ENCODE assay signal across 15 mouse cellular contexts in the genomic region with DNA sequence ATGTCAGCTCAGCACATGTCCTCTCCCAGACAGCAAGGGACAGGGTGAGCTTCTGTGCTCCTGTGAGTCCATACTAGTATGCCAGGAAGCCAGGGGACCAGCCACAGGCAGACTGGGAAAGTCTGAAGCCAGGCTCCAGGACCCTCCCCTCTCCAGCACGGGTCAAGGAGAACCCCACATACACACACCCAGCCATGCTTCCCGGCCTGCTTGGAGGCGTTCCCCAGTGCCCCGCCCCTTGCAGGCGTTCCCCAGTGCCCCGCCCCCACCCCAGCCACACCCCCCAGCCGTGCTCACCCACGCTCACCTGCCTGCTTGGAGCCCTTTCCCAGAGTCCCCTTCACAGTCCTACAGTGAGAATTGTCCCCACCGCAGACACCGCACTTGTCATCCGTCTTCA. TPM values are rescaled to one million over a fixed set of nuclear protein-coding genes. Genes with fewer than 3 reads are reported as not detected.
DNase-seq lines count a peak whose midpoint lies in the region; ATAC-seq and TF ChIP-seq lines count a peak whose summit lies in the region.
"Had no signal": no experiment of that assay in that cellular context is flagged by ENCODE, and none has a peak within 500 bp of the region (broad histone marks: within the 10 kb centered on the region; RNA-seq: fewer than 3 reads in every experiment).

No protein-coding gene starts in this region.

- peaks cover 23% of the 10 kb centered on the region for H3K27me3 ChIP-seq in heart, embryonic 10.5 days (ENCODE audit: insufficient read depth, poor library complexity, severe bottlenecking)
- peaks cover 19% of the 10 kb centered on the region for H3K27me3 ChIP-seq in midbrain, embryonic 10.5 days (ENCODE audit: low read depth, poor library complexity, severe bottlenecking)
- H3K27me3 ChIP-seq in midbrain, embryonic 11.5 days (ENCODE audit: control insufficient read depth, insufficient read depth, low read length): peaks cover 2% of the 10 kb centered on the region; the same call in 1 of the 2 replicates
- peaks cover 9% of the 10 kb centered on the region for H3K27me3 ChIP-seq in limb, embryonic 13.5 days
- no peaks in the 10 kb centered on the region for H3K27me3 ChIP-seq in stomach, postnatal 0 days (ENCODE audit: control insufficient read depth, insufficient read depth, low read length)
- H3K27me3 ChIP-seq: forebrain, embryonic 15.5 days had no signal

- H3K4me2 ChIP-seq in midbrain, embryonic 11.5 days: no peak overlapping the region
- H3K4me2 ChIP-seq in limb, embryonic 13.5 days (replicated peaks): peak overlapping the region; percentile 25; the same call in 1 of the 2 replicates
- peak overlapping the region; percentile 17; the same call in 1 of the 2 replicates for H3K4me2 ChIP-seq in stomach, postnatal 0 days (replicated peaks; ENCODE audit: low read depth)
- H3K4me2 ChIP-seq: forebrain, embryonic 15.5 days had no signal

- no peak for ATAC-seq in midbrain, embryonic 11.5 days (ENCODE audit: low FRiP score)
- ATAC-seq in limb, embryonic 13.5 days (ENCODE audit: low FRiP score, low read depth): no peak; the same call in 1 of the 2 replicates
- ATAC-seq in stomach, postnatal 0 days (ENCODE audit: low FRiP score, low TSS enrichment): peak; percentile 74
- ATAC-seq in cerebellum, adult (ENCODE audit: insufficient number of reproducible peaks, low FRiP score, low TSS enrichment): no peak
- ATAC-seq: forebrain, embryonic 15.5 days had no signal

- no peaks in the 10 kb centered on the region for H3K36me3 ChIP-seq in heart, embryonic 10.5 days
- H3K36me3 ChIP-seq in midbrain, embryonic 10.5 days: no peaks in the 10 kb centered on the region
- no peaks in the 10 kb centered on the region for H3K36me3 ChIP-seq in midbrain, embryonic 11.5 days (ENCODE audit: control insufficient read depth, insufficient read depth, low read length)
- peaks cover 4% of the 10 kb centered on the region; the same call in 1 of the 2 replicates for H3K36me3 ChIP-seq in limb, embryonic 13.5 days
- H3K36me3 ChIP-seq in stomach, postnatal 0 days (ENCODE audit: control insufficient read depth, insufficient read depth, low read length): no peaks in the 10 kb centered on the region
- H3K36me3 ChIP-seq: forebrain, embryonic 15.5 days had no signal

- H3K9ac ChIP-seq in midbrain, embryonic 11.5 days (ENCODE audit: low read length): no peak overlapping the region
- no peak overlapping the region for H3K9ac ChIP-seq in limb, embryonic 13.5 days
- H3K9ac ChIP-seq in stomach, postnatal 0 days (ENCODE audit: low read length): no peak overlapping the region
- H3K9ac ChIP-seq: forebrain, embryonic 15.5 days had no signal

- no peak for TF ChIP-seq CTCF in stomach, postnatal 0 days (IDR thresholded peaks at IDR 0.05; ENCODE audit: low read depth)

- H3K9me3 ChIP-seq in heart, embryonic 10.5 days: no peaks in the 10 kb centered on the region
- H3K9me3 ChIP-seq in midbrain, embryonic 10.5 days (replicated peaks): peaks cover 8% of the 10 kb centered on the region; the same call in 1 of the 2 replicates
- H3K9me3 ChIP-seq in midbrain, embryonic 11.5 days (ENCODE audit: control insufficient read depth, low read length): peaks cover 3% of the 10 kb centered on the region; the same call in 1 of the 2 replicates
- H3K9me3 ChIP-seq in limb, embryonic 13.5 days: 0 out of 2 replicates have a peak, but pooled peaks cover 4% of the 10 kb centered on the region
- H3K9me3 ChIP-seq in stomach, postnatal 0 days (ENCODE audit: control insufficient read depth, low read length): no peaks in the 10 kb centered on the region
- H3K9me3 ChIP-seq: forebrain, embryonic 15.5 days had no signal

- no peak for DNase-seq in heart, embryonic 10.5 days (ENCODE audit: low spot score)
- no peak for DNase-seq in heart, adult 8-10 months (ENCODE audit: low spot score)
- DNase-seq in midbrain, embryonic 10.5 days (ENCODE audit: low spot score): no peak
- no peak for DNase-seq in midbrain, embryonic 11.5 days (ENCODE audit: low spot score, missing footprints)
- peak; percentile 77 for DNase-seq in stomach, postnatal 0 days (ENCODE audit: low spot score)
- no peak for DNase-seq in layer of hippocampus, postnatal 10 days (ENCODE audit: low spot score in 2 of 2)
- DNase-seq: cerebellum, postnatal 10 days; layer of hippocampus, postnatal 36 days; spleen, adult 18-20 months had no signal

- no peak overlapping the region for H3K27ac ChIP-seq in heart, embryonic 10.5 days
- H3K27ac ChIP-seq in midbrain, embryonic 10.5 days (replicated peaks): no peak overlapping the region
- H3K27ac ChIP-seq in midbrain, embryonic 11.5 days (ENCODE audit: low read depth, low read length): no peak overlapping the region
- no peak overlapping the region for H3K27ac ChIP-seq in limb, embryonic 13.5 days
- H3K27ac ChIP-seq in stomach, postnatal 0 days (replicated peaks): no peak overlapping the region
- H3K27ac ChIP-seq: forebrain, embryonic 15.5 days had no signal

- no peak for TF ChIP-seq EP300 in stomach, postnatal 0 days (optimal IDR thresholded peaks at IDR 0.05)

- 3% methylated on average over 11 of the region's 11 CpGs for WGBS in heart, embryonic 10.5 days
- 13% methylated on average over 11 of the region's 11 CpGs for WGBS in midbrain, embryonic 10.5 days
- 8% methylated on average over 10 of the region's 11 CpGs for WGBS in midbrain, embryonic 11.5 days
- 8% methylated on average over 11 of the region's 11 CpGs for WGBS in limb, embryonic 13.5 days
- WGBS in stomach, postnatal 0 days: 17% methylated on average over 10 of the region's 11 CpGs

- H3K4me1 ChIP-seq in heart, embryonic 10.5 days: peaks cover 19% of the 10 kb centered on the region
- H3K4me1 ChIP-seq in midbrain, embryonic 10.5 days: peaks cover 9% of the 10 kb centered on the region
- H3K4me1 ChIP-seq in midbrain, embryonic 11.5 days (ENCODE audit: control insufficient read depth, insufficient read depth, low read length): no peaks in the 10 kb centered on the region
- peaks cover 9% of the 10 kb centered on the region; the same call in 1 of the 2 replicates for H3K4me1 ChIP-seq in limb, embryonic 13.5 days
- no peaks in the 10 kb centered on the region for H3K4me1 ChIP-seq in stomach, postnatal 0 days (replicated peaks; ENCODE audit: control insufficient read depth, insufficient read depth)
- H3K4me1 ChIP-seq: forebrain, embryonic 15.5 days had no signal

- peak overlapping the region; percentile 3; the same call in 1 of the 2 replicates for H3K4me3 ChIP-seq in heart, embryonic 10.5 days
- H3K4me3 ChIP-seq in midbrain, embryonic 10.5 days: peak overlapping the region; percentile 14; the same call in 1 of the 2 replicates
- no peak overlapping the region for H3K4me3 ChIP-seq in midbrain, embryonic 11.5 days (ENCODE audit: low read depth, low read length)
- H3K4me3 ChIP-seq in limb, embryonic 13.5 days: no peak overlapping the region
- no peak overlapping the region for H3K4me3 ChIP-seq in stomach, postnatal 0 days (ENCODE audit: low read depth, low read length)
- H3K4me3 ChIP-seq: forebrain, embryonic 15.5 days had no signal

RNA-seq across cellular contexts. Expression of gene Tbata, which starts 41.1 kb away (rescaled TPM):
- not detected in 2 replicates for polyA plus RNA-seq in heart, embryonic 10.5 days (2016; fragmentation: Nextera tagmentation; extraction: Ambion mirVana)
- total RNA-seq in heart, adult 8-10 months (2022): not detected
- polyA plus RNA-seq in midbrain, embryonic 10.5 days (2016; fragmentation: Nextera tagmentation; extraction: Ambion mirVana): not detected in 2 replicates
- polyA plus RNA-seq in midbrain, embryonic 11.5 days (2014; fragmentation: Nextera tagmentation; extraction: Ambion mirVana): not detected in 2 replicates
- polyA plus RNA-seq in limb, embryonic 13.5 days (2015; fragmentation: Nextera tagmentation; extraction: Ambion mirVana): not detected in 2 replicates
- 0.29 and 0.30 TPM in 2 replicates for polyA plus RNA-seq in stomach, postnatal 0 days (2015; fragmentation: Nextera tagmentation; extraction: Ambion mirVana)
- total RNA-seq in layer of hippocampus, postnatal 10 days (2021): 1 to 10 TPM; 4.2 to 4.9 TPM
- total RNA-seq: granulocyte monocyte progenitor cell, adult 5-6 weeks; megakaryocyte, adult 5-6 weeks; neutrophil, adult 5-6 weeks had no signal

Comparison
In these comparisons a context has a peak if more than half of its experiments do, and no peak if none do; other contexts are left out.
1. H3K4me3 ChIP-seq: peak in heart, embryonic 10.5 days (single experiment) and midbrain, embryonic 10.5 days (single experiment); none in midbrain, embryonic 11.5 days (single experiment), limb, embryonic 13.5 days (single experiment) and stomach, postnatal 0 days (single experiment).